Mouse (Mus musculus) thymus, adult 2 months (tissue): Measurements from ENCODE around the gene Patj. TPM values are rescaled to one million over a fixed set of nuclear protein-coding genes. Genes with fewer than 3 reads are reported as not detected.

Source experiments
- DNase-seq: peaks from one replicate; pipeline ENCODE4 v3.0.0; 2021
- H3K27ac ChIP-seq: fragments of 200-500 bp; 2 replicates; pipeline ENCODE4 v1.5.1; 2012; ENCODE audit warnings: low read length, control low read depth; ENCODE audit not compliant: control insufficient read depth, insufficient read depth
- H3K27me3 ChIP-seq: fragments of 200-500 bp; 2 replicates; pipeline ENCODE4 v1.6.1; 2012; ENCODE audit warnings: mild to moderate bottlenecking, low read length, moderate library complexity, mixed read lengths; ENCODE audit not compliant: control insufficient read depth, insufficient read depth
- H3K36me3 ChIP-seq: fragments of 200-500 bp; 2 replicates; pipeline ENCODE4 v1.6.1; 2012; ENCODE audit warnings: mild to moderate bottlenecking, low read length, moderate library complexity; ENCODE audit not compliant: control insufficient read depth, insufficient read depth
- H3K4me1 ChIP-seq: fragments of 200-500 bp; replicated peaks from 2 replicates; pipeline ENCODE4 v1.6.1; 2012; ENCODE audit warnings: low read length; ENCODE audit not compliant: control insufficient read depth, insufficient read depth
- H3K4me3 ChIP-seq: fragments of 200-500 bp; 2 replicates; pipeline ENCODE4 v1.5.1; 2012; ENCODE audit warnings: mild to moderate bottlenecking, low read length, control low read depth, moderate library complexity; ENCODE audit not compliant: control insufficient read depth, insufficient read depth
- CTCF ChIP-seq: fragments of 200-500 bp; IDR thresholded peaks from 2 replicates; pipeline ENCODE4 v1.5.1; 2012; ENCODE audit warnings: mild to moderate bottlenecking, control low read depth, low read length, moderate library complexity, borderline replicate concordance; ENCODE audit not compliant: control insufficient read depth, poor library complexity, insufficient read depth; ENCODE audit errors: extremely low read depth
- POLR2A ChIP-seq: fragments of 200-500 bp; IDR thresholded peaks from 2 replicates; pipeline ENCODE4 v1.6.1; 2012; ENCODE audit warnings: mild to moderate bottlenecking, low read length, control low read depth, moderate library complexity; ENCODE audit not compliant: control insufficient read depth, poor library complexity, insufficient read depth; ENCODE audit errors: extremely low read depth
- WGBS: fragments of 180-500 bp; shearing (Covaris S2); methylation state at CpG from one replicate; pipeline ENCODE4 v1.1.7; 2018; 5-methylcytosine and 5-hydroxymethylcytosine counted together
- polyA plus RNA-seq: library from polyadenylated mRNA; depleted of rRNA; stranded (reverse); fragments of >200 nt; gene quantifications from 2 replicates; pipeline ENCODE4 v1.2.3, GENCODE M21; 2012

The Patj gene
- polyA plus RNA-seq, 1 experiment, result 35.0 TPM

GRCm38 (mm10) chr4:98584023-98584422, 188.4 kb downstream of the Patj start:
- H3K27ac ChIP-seq, result no peak overlapping the region
- no peaks in the 10 kb centered on the region for H3K4me1 ChIP-seq
- no peaks in the 10 kb centered on the region for H3K36me3 ChIP-seq
- no peak overlapping the region for H3K4me3 ChIP-seq
- H3K27me3 ChIP-seq, result no peaks in the 10 kb centered on the region
- 96% methylated on average over 5 of the region's 5 CpGs for WGBS
- DNase-seq, result no peak
- TF ChIP-seq CTCF (no peak), POLR2A (no peak)

DNA sequence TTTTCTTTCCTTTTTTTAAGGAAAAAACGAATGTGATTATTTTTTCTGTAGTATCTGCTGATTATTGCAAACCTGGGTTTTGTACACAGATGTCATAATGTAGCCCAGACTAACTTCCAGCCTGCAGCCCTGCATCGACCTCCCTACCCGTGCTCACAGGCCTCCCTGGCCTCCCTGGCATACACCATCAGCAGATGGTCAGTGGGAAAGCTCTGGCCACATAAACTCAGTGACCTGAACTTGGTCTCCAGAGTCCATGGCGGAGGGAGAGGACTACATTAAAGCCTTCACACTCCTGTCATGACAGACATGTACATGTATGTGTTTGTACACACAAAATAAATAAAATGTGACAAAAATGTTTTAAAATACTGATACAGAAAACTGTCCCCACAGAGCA, 190.7 kb downstream of the Patj start:
- Histone ChIP-seq H3K4me1 (no peaks in the 10 kb centered on the region), H3K27me3 (no peaks in the 10 kb centered on the region), H3K4me3 (no peak overlapping the region), H3K27ac (no peak overlapping the region), H3K36me3 (no peaks in the 10 kb centered on the region)
- no peak for DNase-seq
- TF ChIP-seq POLR2A, result no peak
- TF ChIP-seq CTCF, result no peak
- 84% methylated on average over 4 of the region's 4 CpGs for WGBS

- H3K36me3 ChIP-seq, result no peaks in the 10 kb centered on the region; the same call in 1 of the 2 replicates
- TF ChIP-seq CTCF (no peak), POLR2A (no peak)
- no peaks in the 10 kb centered on the region for H3K4me1 ChIP-seq
- no peak overlapping the region for H3K27ac ChIP-seq
- WGBS, result 91% methylated on average over 2 of the region's 2 CpGs
- H3K4me3 ChIP-seq, result no peak overlapping the region
- no peaks in the 10 kb centered on the region for H3K27me3 ChIP-seq
- no peak for DNase-seq
Observed at GRCm38 (mm10) chr4:98587686-98588085, 192.1 kb downstream of the Patj start.

DNA sequence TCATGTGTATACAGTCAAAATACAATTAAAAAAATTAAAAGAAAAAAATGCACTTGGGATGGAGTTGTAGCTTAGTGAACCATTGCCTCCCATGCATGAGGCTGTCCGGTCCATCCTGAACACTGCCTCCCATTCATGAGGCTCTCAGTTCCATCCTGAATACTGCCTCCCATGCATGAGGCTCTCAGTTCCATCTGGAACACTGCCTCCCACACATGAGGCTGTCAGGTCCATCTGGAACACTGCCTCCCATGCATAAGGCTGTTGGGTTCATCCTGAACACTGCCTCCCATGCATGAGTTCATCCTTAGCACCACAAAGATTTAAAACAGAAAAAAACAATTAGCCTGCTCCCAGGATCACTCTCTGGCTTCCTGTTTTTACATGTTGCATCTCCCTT, 198.4 kb downstream of the Patj start:
- TF ChIP-seq POLR2A (no peak), CTCF (no peak)
- no peak overlapping the region for H3K4me3 ChIP-seq

DNA sequence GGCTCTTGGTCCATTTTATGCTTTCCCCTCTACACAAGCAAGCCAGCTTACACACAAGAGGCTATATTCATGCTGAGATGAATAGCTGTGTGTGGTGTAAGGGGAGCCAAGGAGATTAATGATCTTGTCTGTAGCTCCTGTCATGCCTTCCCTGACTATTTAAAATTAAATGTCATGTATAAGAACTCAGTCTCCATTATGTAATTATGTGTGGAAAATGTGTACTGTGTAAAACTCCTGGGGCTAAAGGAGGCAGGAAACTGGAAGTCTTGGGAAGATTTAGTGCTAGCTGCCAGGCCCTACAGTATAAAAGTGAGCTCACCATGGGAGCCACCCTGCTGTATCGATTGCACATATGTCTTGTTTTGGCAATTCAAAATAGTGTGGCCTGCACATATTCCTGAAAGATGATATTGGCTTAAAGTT, 203.0 kb downstream of the Patj start:
- H3K27ac ChIP-seq, result no peak overlapping the region
- no peaks in the 10 kb centered on the region for H3K27me3 ChIP-seq
- DNase-seq, result no peak
- WGBS, result 94% methylated on average over 1 of the region's 1 CpGs
- no peak for TF ChIP-seq POLR2A
- TF ChIP-seq CTCF, result no peak
- no peak overlapping the region for H3K4me3 ChIP-seq
- H3K4me1 ChIP-seq, result peaks cover 6% of the 10 kb centered on the region
- H3K36me3 ChIP-seq, result no peaks in the 10 kb centered on the region

More for the DNA sequence above, 198.4 kb downstream of the Patj start:
- Histone ChIP-seq H3K4me1 (no peaks in the 10 kb centered on the region), H3K27ac (no peak overlapping the region), H3K36me3 (no peaks in the 10 kb centered on the region; the same call in 1 of the 2 replicates), H3K27me3 (no peaks in the 10 kb centered on the region)
- no peak for DNase-seq
- 97% methylated on average over 1 of the region's 1 CpGs for WGBS

DNA sequence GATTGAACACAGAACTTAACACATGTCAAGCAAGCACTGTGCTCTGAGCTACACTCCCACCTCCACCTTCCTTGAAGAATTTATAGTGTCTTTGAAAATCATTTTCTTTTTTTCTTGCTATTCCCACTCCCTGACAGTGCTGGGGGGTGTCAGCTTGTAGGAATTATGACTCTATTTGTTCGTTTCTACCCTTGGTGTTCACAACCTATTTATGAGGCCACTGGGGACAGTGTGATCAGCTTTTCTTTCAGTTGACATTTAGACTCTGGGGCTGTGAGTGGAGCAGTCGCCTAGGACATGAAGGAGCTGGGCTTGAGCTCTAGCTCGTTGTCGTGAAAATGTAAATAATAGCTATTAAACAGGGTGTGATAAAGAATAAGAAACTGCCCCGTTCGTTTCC, 203.8 kb downstream of the Patj start:
- WGBS, result 93% methylated on average over 6 of the region's 6 CpGs
- H3K4me1 ChIP-seq, result peaks cover 7% of the 10 kb centered on the region
- no peaks in the 10 kb centered on the region for H3K36me3 ChIP-seq
- TF ChIP-seq POLR2A, result no peak
- no peak for DNase-seq
- H3K4me3 ChIP-seq, result no peak overlapping the region
- no peaks in the 10 kb centered on the region for H3K27me3 ChIP-seq
- no peak overlapping the region for H3K27ac ChIP-seq

GRCm38 (mm10) chr4:98603131-98603530, 207.5 kb downstream of the Patj start:
- WGBS, result 27% methylated on average over 6 of the region's 6 CpGs
- peak overlapping the region; percentile 70 for H3K27ac ChIP-seq
- peaks cover 7% of the 10 kb centered on the region for H3K4me1 ChIP-seq
- no peaks in the 10 kb centered on the region for H3K27me3 ChIP-seq
- TF ChIP-seq POLR2A (no peak), CTCF (no peak)
- no peaks in the 10 kb centered on the region for H3K36me3 ChIP-seq
- no peak overlapping the region for H3K4me3 ChIP-seq
- no peak for DNase-seq
